22 mouse cellular contexts compared by ENCODE assay signal in the genomic region with DNA sequence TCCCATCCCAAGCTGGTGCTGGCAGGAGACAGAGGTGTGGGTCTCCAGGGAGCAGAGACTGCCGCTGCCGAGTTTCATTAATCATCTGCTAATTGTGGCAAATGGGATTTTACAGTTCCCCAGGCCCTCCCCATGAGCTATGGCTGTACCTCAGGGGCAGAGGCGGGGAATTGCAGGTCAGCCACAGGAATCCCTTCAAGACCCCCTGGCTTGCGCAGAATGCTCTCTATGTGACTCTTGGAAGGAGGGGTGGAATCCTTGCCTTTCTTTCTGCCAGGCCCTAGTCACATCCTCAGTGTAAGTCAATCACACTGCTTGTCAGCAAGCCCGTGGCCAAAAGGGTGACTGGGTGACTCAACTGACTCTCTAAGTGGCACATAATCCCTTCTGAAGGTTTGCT.
A peak's percentile ranks its signal among the peaks of the same experiment; 100 is the strongest.
DNase-seq lines count a peak whose midpoint lies in the region; ATAC-seq and TF ChIP-seq lines count a peak whose summit lies in the region.
"Had no signal": no experiment of that assay in that cellular context is flagged by ENCODE, and none has a peak within 500 bp of the region (broad histone marks: within the 10 kb centered on the region; RNA-seq: fewer than 3 reads in every experiment).

No protein-coding gene starts in this region.

- peak overlapping the region; percentile 83 for H3K27ac ChIP-seq in heart, embryonic 10.5 days
- H3K27ac ChIP-seq in heart, adult 2 months: no peak overlapping the region
- H3K27ac ChIP-seq in hindbrain, embryonic 15.5 days (replicated peaks): 0 out of 2 replicates have a peak overlapping the region, but pooled peaks have one; percentile 27
- no peak overlapping the region for H3K27ac ChIP-seq in hindbrain, embryonic 11.5 days (ENCODE audit: low read depth, low read length)
- H3K27ac ChIP-seq: embryonic facial prominence, embryonic 13.5 days; forebrain, embryonic 13.5 days; heart, embryonic 15.5 days had no signal

- H3K79me2 ChIP-seq in heart, adult 2 months (replicated peaks; ENCODE audit: control insufficient read depth, insufficient read depth, low read length): no peaks in the 10 kb centered on the region

- peaks cover 18% of the 10 kb centered on the region for H3K27me3 ChIP-seq in heart, embryonic 10.5 days (ENCODE audit: insufficient read depth, poor library complexity, severe bottlenecking)
- H3K27me3 ChIP-seq in heart, adult 2 months (ENCODE audit: control insufficient read depth, insufficient read depth, low read length): no peaks in the 10 kb centered on the region
- H3K27me3 ChIP-seq in hindbrain, embryonic 15.5 days: no peaks in the 10 kb centered on the region
- H3K27me3 ChIP-seq in hindbrain, embryonic 11.5 days (ENCODE audit: control insufficient read depth, insufficient read depth, low read length): no peaks in the 10 kb centered on the region

- ATAC-seq in hindbrain, embryonic 15.5 days (ENCODE audit: low FRiP score, low read depth): no peak
- ATAC-seq in hindbrain, embryonic 11.5 days (ENCODE audit: low FRiP score): no peak
- ATAC-seq: activated CD4-positive, CD25-positive, alpha-beta regulatory T cell, adult 4 months; CD4-positive, CD25-positive, alpha-beta regulatory T cell, adult 4 months; hindbrain, embryonic 16.5 days; inflammation-experienced regulatory T-cells, adult 6 months; intestine, postnatal 0 days had no signal

- no peaks in the 10 kb centered on the region for H3K36me3 ChIP-seq in heart, embryonic 10.5 days
- H3K36me3 ChIP-seq in heart, adult 2 months (ENCODE audit: control insufficient read depth, insufficient read depth, low read length): no peaks in the 10 kb centered on the region
- no peaks in the 10 kb centered on the region for H3K36me3 ChIP-seq in hindbrain, embryonic 15.5 days
- no peaks in the 10 kb centered on the region for H3K36me3 ChIP-seq in hindbrain, embryonic 11.5 days (ENCODE audit: control insufficient read depth, insufficient read depth, low read length)
- H3K36me3 ChIP-seq: embryonic facial prominence, embryonic 13.5 days; G1E; heart, embryonic 15.5 days had no signal

- no peak for TF ChIP-seq CTCF in heart, adult 2 months (IDR thresholded peaks at IDR 0.05)

- no peak overlapping the region for H3K9ac ChIP-seq in heart, adult 2 months (ENCODE audit: low read depth, low read length)
- H3K9ac ChIP-seq in hindbrain, embryonic 15.5 days: no peak overlapping the region
- no peak overlapping the region for H3K9ac ChIP-seq in hindbrain, embryonic 11.5 days (ENCODE audit: low read depth, low read length)
- H3K9ac ChIP-seq: embryonic facial prominence, embryonic 13.5 days; forebrain, embryonic 13.5 days; heart, embryonic 15.5 days had no signal

- H3K4me2 ChIP-seq in hindbrain, embryonic 15.5 days: no peak overlapping the region
- H3K4me2 ChIP-seq in hindbrain, embryonic 11.5 days (replicated peaks; ENCODE audit: low read depth, low read length): no peak overlapping the region
- H3K4me2 ChIP-seq: embryonic facial prominence, embryonic 13.5 days; forebrain, embryonic 13.5 days; heart, embryonic 15.5 days had no signal

- H3K9me3 ChIP-seq in heart, embryonic 10.5 days: no peaks in the 10 kb centered on the region
- no peaks in the 10 kb centered on the region for H3K9me3 ChIP-seq in hindbrain, embryonic 15.5 days
- H3K9me3 ChIP-seq in hindbrain, embryonic 11.5 days (ENCODE audit: control insufficient read depth, low read length): no peaks in the 10 kb centered on the region
- H3K9me3 ChIP-seq: embryonic facial prominence, embryonic 13.5 days; forebrain, embryonic 13.5 days; heart, embryonic 15.5 days had no signal

- intact Hi-C loops in heart, adult 2 months (cut with DNase I): no loop called here

- no peak for DNase-seq in heart, embryonic 10.5 days (ENCODE audit: low spot score)
- DNase-seq in heart, adult 2 months: no peak
- no peak for DNase-seq in hindbrain, embryonic 11.5 days (ENCODE audit: low spot score)
- peak; percentile 22 for DNase-seq in 3T3-L1 (ENCODE audit: low read depth, low spot score)
- no peak for DNase-seq in spleen, adult 12 weeks (ENCODE audit: low spot score)
- DNase-seq: adrenal gland, postnatal 14 days; B cell, adult 2 months; cerebellum, adult 11-12 months; cerebellum, adult 9-10 months; cerebellum, postnatal 25 days; gastrocnemius, postnatal 25 days; kidney, adult 8-10 months had no signal

- peaks cover 66% of the 10 kb centered on the region for H3K4me1 ChIP-seq in heart, embryonic 10.5 days
- H3K4me1 ChIP-seq in heart, adult 2 months (ENCODE audit: control insufficient read depth, insufficient read depth, low read length): no peaks in the 10 kb centered on the region; the same call in 1 of the 2 replicates
- H3K4me1 ChIP-seq in hindbrain, embryonic 15.5 days (replicated peaks): peaks cover 68% of the 10 kb centered on the region
- peaks cover 4% of the 10 kb centered on the region; the same call in 1 of the 2 replicates for H3K4me1 ChIP-seq in hindbrain, embryonic 11.5 days (replicated peaks; ENCODE audit: control insufficient read depth, insufficient read depth, low read length)
- H3K4me1 ChIP-seq: embryonic facial prominence, embryonic 13.5 days had no signal

- no peak for TF ChIP-seq POLR2A in heart, adult 2 months (IDR thresholded peaks at IDR 0.05; ENCODE audit: insufficient read depth, low read depth, low read length)

- no peak overlapping the region for H3K4me3 ChIP-seq in heart, embryonic 10.5 days
- H3K4me3 ChIP-seq in heart, adult 2 months: no peak overlapping the region
- H3K4me3 ChIP-seq in hindbrain, embryonic 15.5 days: no peak overlapping the region
- H3K4me3 ChIP-seq in hindbrain, embryonic 11.5 days (ENCODE audit: low read depth, low read length): no peak overlapping the region
- H3K4me3 ChIP-seq: embryonic facial prominence, embryonic 13.5 days; forebrain, embryonic 13.5 days; heart, embryonic 15.5 days had no signal

- WGBS in heart, embryonic 10.5 days: 23% methylated on average over 5 of the region's 5 CpGs
- WGBS in heart, adult 2 months: 42% methylated on average over 5 of the region's 5 CpGs
- 31% methylated on average over 5 of the region's 5 CpGs for WGBS in hindbrain, embryonic 15.5 days
- WGBS in hindbrain, embryonic 11.5 days: 45% methylated on average over 5 of the region's 5 CpGs

- no peak for TF ChIP-seq EP300 in heart, adult 2 months (IDR thresholded peaks at IDR 0.05; ENCODE audit: insufficient read depth, low read depth, low read length)

Comparison
In these comparisons a context has a peak if more than half of its experiments do, and no peak if none do; other contexts are left out.
1. H3K27ac ChIP-seq: peak in heart, embryonic 10.5 days (single experiment) and hindbrain, embryonic 15.5 days (single experiment); none in heart, adult 2 months (single experiment) and hindbrain, embryonic 11.5 days (single experiment).